Mouse (Mus musculus) stomach, embryonic 15.5 days (tissue): ENCODE results near the gene Hs6st3. TPM values are rescaled to one million over a fixed set of nuclear protein-coding genes. Genes with fewer than 3 reads are reported as not detected.
A peak's percentile ranks its signal among the peaks of the same experiment; 100 is the strongest.

Source experiments
- ATAC-seq: fragments of 200-750 bp; cut with Nextera tagmentation; 2 replicates; pipeline ENCODE4 v1.8.0; 2017; ENCODE audit warnings: low read depth, moderate number of reproducible peaks, moderate TSS enrichment; ENCODE audit not compliant: insufficient read depth, low FRiP score
- H3K27ac ChIP-seq: fragments of 300-500 bp; sonication (generic); 2 replicates; pipeline ENCODE4 v1.5.1; 2015; ENCODE audit warnings: mild to moderate bottlenecking, inconsistent platforms
- H3K27me3 ChIP-seq: fragments of 300-500 bp; sonication (generic); replicated peaks from 2 replicates; pipeline ENCODE4 v1.6.1; 2015; ENCODE audit warnings: inconsistent platforms
- H3K36me3 ChIP-seq: fragments of 300-500 bp; sonication (generic); 2 replicates; pipeline ENCODE4 v1.6.1; 2015; ENCODE audit warnings: inconsistent platforms
- H3K4me1 ChIP-seq: fragments of 300-500 bp; sonication (generic); 2 replicates; pipeline ENCODE4 v1.6.1; 2015; ENCODE audit warnings: inconsistent platforms
- H3K4me2 ChIP-seq: fragments of 300-500 bp; sonication (generic); 2 replicates; pipeline ENCODE4 v1.6.1; 2015; ENCODE audit warnings: mild to moderate bottlenecking, inconsistent platforms
- H3K4me3 ChIP-seq: fragments of 300-500 bp; sonication (generic); replicated peaks from 2 replicates; pipeline ENCODE4 v1.5.1; 2015; ENCODE audit warnings: inconsistent platforms
- H3K9ac ChIP-seq: fragments of 300-500 bp; sonication (generic); 2 replicates; pipeline ENCODE4 v1.6.1; 2015; ENCODE audit warnings: inconsistent platforms
- H3K9me3 ChIP-seq: fragments of 300-500 bp; sonication (generic); 2 replicates; pipeline ENCODE4 v1.6.1; 2016; ENCODE audit warnings: inconsistent platforms
- WGBS: fragments of 180-500 bp; shearing (Covaris S2); methylation state at CpG from one replicate; pipeline ENCODE4 v1.1.7; 2015; 5-methylcytosine and 5-hydroxymethylcytosine counted together
- polyA plus RNA-seq: library from polyadenylated mRNA; unstranded; fragments of >200 nt; fragmentation: Nextera tagmentation; extraction: Ambion mirVana; gene quantifications from 2 replicates; pipeline ENCODE4 v1.2.1, GENCODE M21; 2015

Hs6st3 gene
- polyA plus RNA-seq, 1 experiment from 2014 or later: 0.19 TPM

DNA sequence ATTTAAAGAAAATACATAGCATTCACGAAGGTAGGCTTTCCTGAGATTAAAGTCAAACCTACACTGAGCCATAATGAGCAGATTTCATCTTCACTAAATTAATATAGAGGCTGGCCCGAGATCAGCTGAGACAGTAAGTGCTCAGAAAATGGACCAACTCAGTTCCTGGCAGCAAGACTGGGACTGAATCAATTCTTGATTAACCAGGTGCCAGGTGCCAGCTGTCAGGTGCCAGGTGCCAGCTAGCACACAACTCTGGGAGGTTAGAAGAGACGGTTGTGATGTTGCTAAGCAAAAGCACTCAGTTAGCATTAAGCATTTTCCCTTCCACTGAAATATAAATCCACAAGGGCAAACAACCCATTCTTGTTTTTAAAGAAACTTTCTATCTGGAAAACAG is 638.1 kb downstream of the Hs6st3 start:
- Histone ChIP-seq H3K4me1 (no peaks in the 10 kb centered on the region), H3K9me3 (no peaks in the 10 kb centered on the region), H3K9ac (no peak overlapping the region), H3K27me3 (no peaks in the 10 kb centered on the region), H3K4me2 (no peak overlapping the region), H3K27ac (no peak overlapping the region), H3K36me3 (no peaks in the 10 kb centered on the region), H3K4me3 (no peak overlapping the region)
- no peak for ATAC-seq
- 75% methylated on average over 3 of the region's 3 CpGs for WGBS

DNA sequence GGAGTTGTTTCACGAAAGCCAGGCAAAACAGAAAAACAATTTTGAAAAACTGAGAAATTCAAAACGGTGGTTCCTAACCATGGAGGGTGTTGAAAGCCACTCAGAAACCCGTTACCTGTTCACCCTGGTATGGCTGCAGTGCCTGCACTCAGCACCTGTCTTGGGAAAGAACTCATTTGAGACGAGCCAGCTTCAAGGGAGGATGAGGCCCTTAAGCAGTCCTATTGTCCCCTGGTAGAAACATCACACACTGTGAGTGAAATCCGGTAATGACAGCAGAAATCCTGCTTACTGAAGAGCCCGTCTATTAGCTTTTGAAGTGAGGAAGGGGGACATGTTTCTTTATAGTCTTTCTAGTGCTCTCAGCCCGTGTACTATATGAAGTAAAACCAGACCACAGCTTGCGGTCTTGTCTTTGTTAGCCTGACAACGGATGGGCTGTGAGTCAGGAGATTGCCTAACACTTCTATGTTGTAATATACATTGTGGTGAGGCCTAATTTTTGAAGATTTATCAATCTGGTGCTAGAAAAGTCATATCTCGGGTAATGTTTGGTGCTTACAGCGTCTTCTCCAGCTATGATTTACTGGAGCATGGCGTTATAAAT is 641.9 kb downstream of the Hs6st3 start:
- Histone ChIP-seq H3K9me3 (no peaks in the 10 kb centered on the region), H3K4me2 (no peak overlapping the region), H3K36me3 (no peaks in the 10 kb centered on the region), H3K27me3 (no peaks in the 10 kb centered on the region), H3K9ac (no peak overlapping the region), H3K27ac (no peak overlapping the region), H3K4me1 (no peaks in the 10 kb centered on the region), H3K4me3 (no peak overlapping the region)
- no peak for ATAC-seq
- 76% methylated on average over 12 of the region's 12 CpGs for WGBS

DNA sequence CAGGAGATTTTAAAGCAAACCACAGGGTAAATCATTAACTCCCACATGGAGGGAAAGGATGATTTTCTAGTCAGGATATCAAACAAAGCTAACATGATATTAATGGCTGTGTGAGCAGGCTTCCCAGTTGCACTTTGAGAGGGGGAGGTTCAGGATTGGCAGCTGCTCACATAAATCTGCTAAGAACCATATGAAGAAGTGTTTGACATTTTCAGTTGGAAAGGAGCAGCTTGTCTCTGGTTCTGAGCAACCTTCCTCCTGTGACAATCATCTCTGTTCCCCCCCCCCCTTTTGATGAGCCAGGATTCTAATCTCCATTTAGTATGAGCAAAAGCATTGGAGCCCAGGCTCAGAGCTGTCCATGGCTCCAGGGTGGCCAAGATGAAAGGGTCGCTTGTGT is 643.0 kb downstream of the Hs6st3 start:
- no peaks in the 10 kb centered on the region for H3K9me3 ChIP-seq
- no peak for ATAC-seq
- 90% methylated on average over 1 of the region's 1 CpGs for WGBS
- H3K4me3 ChIP-seq: no peak overlapping the region
- H3K4me1 ChIP-seq: no peaks in the 10 kb centered on the region
- no peak overlapping the region for H3K9ac ChIP-seq
- no peak overlapping the region for H3K4me2 ChIP-seq
- H3K36me3 ChIP-seq: no peaks in the 10 kb centered on the region
- no peaks in the 10 kb centered on the region for H3K27me3 ChIP-seq
- no peak overlapping the region for H3K27ac ChIP-seq

GRCm38 (mm10) chr14:119789457-119789856 is 651.3 kb downstream of the Hs6st3 start:
- Histone ChIP-seq H3K9ac (no peak overlapping the region), H3K27ac (no peak overlapping the region), H3K27me3 (no peaks in the 10 kb centered on the region), H3K4me3 (no peak overlapping the region), H3K36me3 (no peaks in the 10 kb centered on the region), H3K9me3 (no peaks in the 10 kb centered on the region), H3K4me2 (no peak overlapping the region), H3K4me1 (no peaks in the 10 kb centered on the region)
- ATAC-seq: no peak
- 92% methylated on average over 8 of the region's 8 CpGs for WGBS

DNA sequence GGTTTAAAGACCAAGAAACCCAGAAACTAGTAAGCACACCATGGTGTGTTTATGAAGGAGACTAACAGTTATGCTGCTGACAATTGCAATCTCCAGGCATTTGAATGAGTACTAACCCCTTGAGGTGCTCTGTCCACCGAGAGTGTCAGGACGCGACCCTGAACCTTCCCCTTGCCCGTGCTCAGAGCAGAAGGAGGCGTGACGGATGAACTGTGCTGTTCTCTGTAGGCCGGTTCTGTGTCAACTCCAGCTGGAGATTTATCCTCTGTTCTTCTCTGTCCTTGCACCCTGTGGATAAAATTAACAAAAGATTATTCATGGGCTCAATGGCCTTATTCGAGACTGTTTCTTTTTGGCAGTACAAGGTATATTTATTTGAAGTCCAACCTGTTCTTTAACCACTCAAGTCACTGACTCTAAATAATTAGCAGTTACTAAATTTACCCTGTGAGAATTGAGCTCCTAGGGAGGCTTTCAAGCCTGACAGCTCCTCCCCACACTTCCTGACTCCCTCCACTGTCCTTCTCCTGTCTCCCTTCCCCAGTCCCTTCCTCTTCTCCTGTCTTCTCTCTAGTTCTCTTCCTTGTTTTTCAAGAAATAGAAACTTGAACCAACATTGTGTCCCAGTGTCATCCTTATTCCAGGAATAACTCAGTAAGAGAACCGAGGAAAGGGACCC is 659.2 kb downstream of the Hs6st3 start:
- no peaks in the 10 kb centered on the region for H3K9me3 ChIP-seq
- H3K4me1 ChIP-seq: no peaks in the 10 kb centered on the region
- no peak overlapping the region for H3K4me2 ChIP-seq
- H3K9ac ChIP-seq: no peak overlapping the region
- H3K36me3 ChIP-seq: no peaks in the 10 kb centered on the region
- no peak overlapping the region for H3K4me3 ChIP-seq
- 37% methylated on average over 9 of the region's 9 CpGs for whole genome bisulfite sequencing
- H3K27ac ChIP-seq: no peak overlapping the region
- H3K27me3 ChIP-seq: no peaks in the 10 kb centered on the region
- no peak for ATAC-seq

DNA sequence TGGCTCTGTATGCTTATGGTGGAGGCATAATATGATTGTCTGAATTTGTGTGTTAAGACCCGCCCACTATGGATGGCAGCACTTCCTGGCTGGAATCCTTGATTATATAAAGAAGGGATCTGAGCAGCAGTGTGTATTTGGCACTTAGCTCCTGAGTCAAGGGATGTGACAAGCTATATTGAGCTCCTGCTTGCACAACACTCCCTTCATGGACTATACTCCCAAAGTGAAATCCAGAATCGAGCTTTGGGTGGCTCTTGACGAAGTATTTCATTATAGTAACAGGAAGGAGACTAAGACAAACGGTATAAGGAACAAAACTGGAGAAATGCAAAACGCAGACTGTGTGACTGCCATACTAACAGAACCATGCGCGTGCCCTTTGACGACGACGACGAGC is 660.4 kb downstream of the Hs6st3 start:
- Histone ChIP-seq H3K9ac (no peak overlapping the region), H3K4me1 (no peaks in the 10 kb centered on the region)
- WGBS: 89% methylated on average over 11 of the region's 11 CpGs

GRCm38 (mm10) chr14:119800856-119801255 is 662.7 kb downstream of the Hs6st3 start:
- H3K4me2 ChIP-seq: no peak overlapping the region
- H3K4me3 ChIP-seq: no peak overlapping the region
- ATAC-seq: no peak
- no peaks in the 10 kb centered on the region for H3K4me1 ChIP-seq
- no peaks in the 10 kb centered on the region for H3K27me3 ChIP-seq
- H3K36me3 ChIP-seq: no peaks in the 10 kb centered on the region
- H3K27ac ChIP-seq: no peak overlapping the region
- H3K9ac ChIP-seq: no peak overlapping the region
- no peaks in the 10 kb centered on the region for H3K9me3 ChIP-seq
- WGBS: 70% methylated on average over 11 of the region's 11 CpGs

More for the DNA sequence above, 660.4 kb downstream of the Hs6st3 start:
- Histone ChIP-seq H3K4me3 (no peak overlapping the region), H3K9me3 (no peaks in the 10 kb centered on the region), H3K27me3 (no peaks in the 10 kb centered on the region), H3K36me3 (no peaks in the 10 kb centered on the region), H3K4me2 (no peak overlapping the region), H3K27ac (no peak overlapping the region)
- no peak for ATAC-seq

GRCm38 (mm10) chr14:119813898-119814297 is 675.8 kb downstream of the Hs6st3 start:
- ATAC-seq: no peak
- 89% methylated on average over 4 of the region's 4 CpGs for WGBS

DNA sequence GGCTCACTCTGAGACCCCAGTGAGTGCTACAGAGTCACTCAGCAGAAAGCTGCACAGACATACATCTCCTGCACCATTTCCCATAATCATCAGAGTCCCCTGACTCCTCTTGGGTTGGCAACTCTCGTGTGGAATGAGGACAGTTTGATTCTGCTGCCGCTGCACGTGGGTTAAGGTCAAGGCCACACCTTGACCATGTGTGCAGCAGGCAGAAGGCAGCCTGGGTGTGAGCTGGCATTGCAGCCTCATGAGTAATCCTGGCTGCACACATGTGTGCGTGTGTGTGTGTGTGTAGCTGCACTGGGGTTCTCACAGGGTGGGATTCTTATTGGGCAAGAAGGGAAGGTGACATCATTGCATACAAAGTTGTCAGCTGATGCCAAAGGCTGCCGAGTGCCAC is 677.5 kb downstream of the Hs6st3 start:
- Histone ChIP-seq H3K27ac (no peak overlapping the region), H3K9ac (no peak overlapping the region), H3K4me2 (no peak overlapping the region), H3K27me3 (no peaks in the 10 kb centered on the region), H3K4me3 (no peak overlapping the region), H3K36me3 (no peaks in the 10 kb centered on the region), H3K9me3 (no peaks in the 10 kb centered on the region), H3K4me1 (no peaks in the 10 kb centered on the region)
- no peak for ATAC-seq
- WGBS: 67% methylated on average over 5 of the region's 5 CpGs

More at GRCm38 (mm10) chr14:119813898-119814297, 675.8 kb downstream of the Hs6st3 start:
- Histone ChIP-seq H3K4me3 (no peak overlapping the region), H3K27ac (no peak overlapping the region), H3K27me3 (no peaks in the 10 kb centered on the region), H3K4me1 (no peaks in the 10 kb centered on the region), H3K36me3 (no peaks in the 10 kb centered on the region), H3K4me2 (no peak overlapping the region), H3K9me3 (no peaks in the 10 kb centered on the region), H3K9ac (no peak overlapping the region)

DNA sequence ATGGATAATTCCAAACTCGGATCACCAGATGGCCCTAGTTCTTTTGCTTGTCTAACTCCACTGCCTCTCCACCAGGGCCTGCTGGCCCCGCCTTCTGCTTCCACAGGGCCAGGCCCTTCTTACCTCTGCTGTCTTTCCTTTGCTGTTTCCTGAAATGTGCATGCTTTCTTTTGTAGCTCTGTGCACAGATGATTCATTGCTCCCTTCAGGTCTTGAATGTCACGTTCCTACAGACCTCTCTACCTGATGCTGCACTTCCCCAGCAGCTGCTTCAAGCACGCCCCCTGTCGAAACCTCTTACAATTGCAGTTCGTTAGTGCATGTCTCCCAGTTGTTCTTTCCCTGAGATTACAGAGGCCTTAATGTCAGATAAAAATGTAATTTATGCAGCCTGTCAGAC is 682.4 kb downstream of the Hs6st3 start:
- 0 out of 2 replicates have a peak, but pooled peaks have one; percentile 53 for ATAC-seq
- no peaks in the 10 kb centered on the region for H3K4me1 ChIP-seq
- no peaks in the 10 kb centered on the region for H3K27me3 ChIP-seq
- WGBS: 50% methylated on average over 6 of the region's 6 CpGs
- no peak overlapping the region for H3K4me2 ChIP-seq
- no peaks in the 10 kb centered on the region for H3K36me3 ChIP-seq
- H3K9ac ChIP-seq: no peak overlapping the region
- no peaks in the 10 kb centered on the region for H3K9me3 ChIP-seq
- H3K27ac ChIP-seq: no peak overlapping the region
- H3K4me3 ChIP-seq: no peak overlapping the region

DNA sequence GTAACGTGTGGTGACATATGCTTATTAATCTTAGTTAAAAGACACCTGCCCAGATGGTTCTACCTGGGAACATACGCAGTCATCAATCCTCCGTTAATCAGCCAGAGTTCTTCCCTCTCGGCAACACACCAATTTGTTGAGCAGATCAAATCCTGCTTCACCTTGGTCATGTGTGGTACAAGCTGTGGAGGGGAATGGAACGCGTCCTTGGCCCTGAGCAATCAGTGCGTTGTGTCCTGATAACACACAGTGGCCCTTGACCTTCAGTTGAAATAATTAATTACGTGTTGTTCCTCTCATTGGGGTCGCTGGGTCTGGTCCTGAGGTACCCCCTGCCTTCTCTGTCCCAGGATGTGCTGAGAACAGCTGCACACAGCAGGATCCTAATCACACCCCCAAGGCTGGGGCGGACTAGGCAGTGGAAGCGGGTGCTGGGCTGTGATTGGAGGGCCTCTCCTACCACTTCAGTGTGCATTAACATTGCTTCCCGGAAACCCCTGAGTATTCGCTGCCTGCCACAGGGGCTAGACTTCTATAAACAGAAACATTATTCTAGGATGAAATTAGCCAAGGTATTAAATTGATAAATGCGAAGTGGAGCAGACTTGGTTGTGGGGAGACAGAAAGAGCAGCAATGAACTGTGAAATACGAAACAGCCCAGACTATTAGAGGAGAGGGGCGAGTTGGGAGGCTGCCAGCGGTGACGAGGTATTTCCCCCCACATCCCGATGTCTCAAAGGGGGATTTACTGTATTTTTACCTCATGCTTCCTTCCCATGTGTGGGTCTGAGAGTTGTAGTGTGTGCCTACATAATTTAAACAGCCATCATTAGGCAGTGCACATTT is 693.2 kb downstream of the Hs6st3 start:
- H3K36me3 ChIP-seq: no peaks in the 10 kb centered on the region
- no peaks in the 10 kb centered on the region for H3K27me3 ChIP-seq
- H3K4me2 ChIP-seq: peak overlapping the region; percentile 30
- no peak overlapping the region for H3K4me3 ChIP-seq
- 40% methylated on average over 19 of the region's 19 CpGs for WGBS
- H3K4me1 ChIP-seq: 0 out of 2 replicates have a peak, but pooled peaks cover 4% of the 10 kb centered on the region
- no peaks in the 10 kb centered on the region for H3K9me3 ChIP-seq
- no peak overlapping the region for H3K27ac ChIP-seq
- ATAC-seq: peak; percentile 70
- no peak overlapping the region for H3K9ac ChIP-seq

GRCm38 (mm10) chr14:119832012-119832325 is 693.8 kb downstream of the Hs6st3 start:
- 79% methylated on average over 7 of the region's 7 CpGs for WGBS

More at GRCm38 (mm10) chr14:119832012-119832325, 693.8 kb downstream of the Hs6st3 start:
- Histone ChIP-seq H3K9me3 (no peaks in the 10 kb centered on the region), H3K27ac (no peak overlapping the region), H3K27me3 (no peaks in the 10 kb centered on the region), H3K4me2 (no peak overlapping the region), H3K9ac (no peak overlapping the region), H3K36me3 (no peaks in the 10 kb centered on the region), H3K4me1 (0 out of 2 replicates have a peak, but pooled peaks cover 4% of the 10 kb centered on the region), H3K4me3 (no peak overlapping the region)
- no peak for ATAC-seq
